In genomic region chr9:24247557-24247956, GRCm38 (mm10) we compare ENCODE assay signal across 20 mouse cellular contexts.
DNase-seq lines count a peak whose midpoint lies in the region; ATAC-seq lines count a peak whose summit lies in the region.
"Had no signal": no experiment of that assay in that cellular context is flagged by ENCODE, and none has a peak within 500 bp of the region (broad histone marks: within the 10 kb centered on the region; RNA-seq: fewer than 3 reads in every experiment).

No protein-coding gene starts in this region.

- H3K27me3 ChIP-seq in hindbrain, embryonic 12.5 days, result no peaks in the 10 kb centered on the region
- no peaks in the 10 kb centered on the region for H3K27me3 ChIP-seq in hindbrain, embryonic 16.5 days (replicated peaks; ENCODE audit: control insufficient read depth, insufficient read depth, low read length)
- no peaks in the 10 kb centered on the region for H3K27me3 ChIP-seq in hindbrain, embryonic 14.5 days (ENCODE audit: control insufficient read depth, insufficient read depth, low read length)
- no peaks in the 10 kb centered on the region for H3K27me3 ChIP-seq in hindbrain, embryonic 11.5 days (ENCODE audit: control insufficient read depth, insufficient read depth, low read length)
- H3K27me3 ChIP-seq in neural tube, embryonic 12.5 days (replicated peaks), result no peaks in the 10 kb centered on the region
- H3K27me3 ChIP-seq in neural tube, embryonic 15.5 days (replicated peaks), result no peaks in the 10 kb centered on the region
- H3K27me3 ChIP-seq: embryonic facial prominence, embryonic 12.5 days; forebrain, embryonic 13.5 days; forebrain, embryonic 15.5 days had no signal

- no peak overlapping the region for H3K27ac ChIP-seq in hindbrain, embryonic 12.5 days
- no peak overlapping the region for H3K27ac ChIP-seq in hindbrain, embryonic 16.5 days (ENCODE audit: low read depth, low read length)
- H3K27ac ChIP-seq in hindbrain, embryonic 14.5 days, result 0 out of 2 replicates have a peak overlapping the region, but pooled peaks have one; percentile 27
- no peak overlapping the region for H3K27ac ChIP-seq in hindbrain, embryonic 11.5 days (ENCODE audit: low read depth, low read length)
- H3K27ac ChIP-seq in neural tube, embryonic 12.5 days, result no peak overlapping the region
- no peak overlapping the region for H3K27ac ChIP-seq in neural tube, embryonic 15.5 days (replicated peaks)
- H3K27ac ChIP-seq: embryonic facial prominence, embryonic 10.5 days; embryonic facial prominence, embryonic 12.5 days; forebrain, embryonic 13.5 days; forebrain, embryonic 15.5 days had no signal

- ATAC-seq in hindbrain, embryonic 12.5 days (ENCODE audit: low FRiP score), result peak; percentile 35; the same call in 1 of the 2 replicates
- no peak for ATAC-seq in hindbrain, embryonic 16.5 days
- ATAC-seq in hindbrain, embryonic 14.5 days (ENCODE audit: low FRiP score), result no peak; the same call in 1 of the 2 replicates
- no peak for ATAC-seq in hindbrain, embryonic 11.5 days (ENCODE audit: low FRiP score)
- peak; percentile 50; the same call in 1 of the 2 replicates for ATAC-seq in neural tube, embryonic 12.5 days (ENCODE audit: low FRiP score, low read depth)
- ATAC-seq in neural tube, embryonic 15.5 days (ENCODE audit: low FRiP score), result peak; percentile 38; the same call in 1 of the 2 replicates
- ATAC-seq: forebrain, embryonic 13.5 days; forebrain, embryonic 15.5 days had no signal

- no peaks in the 10 kb centered on the region for H3K36me3 ChIP-seq in hindbrain, embryonic 12.5 days
- no peaks in the 10 kb centered on the region for H3K36me3 ChIP-seq in hindbrain, embryonic 16.5 days (ENCODE audit: control insufficient read depth, insufficient read depth, low read length)
- no peaks in the 10 kb centered on the region for H3K36me3 ChIP-seq in hindbrain, embryonic 14.5 days (replicated peaks; ENCODE audit: control insufficient read depth, insufficient read depth)
- no peaks in the 10 kb centered on the region for H3K36me3 ChIP-seq in hindbrain, embryonic 11.5 days (ENCODE audit: control insufficient read depth, insufficient read depth, low read length)
- no peaks in the 10 kb centered on the region for H3K36me3 ChIP-seq in neural tube, embryonic 12.5 days
- H3K36me3 ChIP-seq in neural tube, embryonic 15.5 days, result no peaks in the 10 kb centered on the region
- H3K36me3 ChIP-seq: embryonic facial prominence, embryonic 10.5 days; embryonic facial prominence, embryonic 12.5 days; forebrain, embryonic 15.5 days had no signal

- no peak for DNase-seq in hindbrain, embryonic 14.5 days (ENCODE audit: low spot score)
- DNase-seq in hindbrain, embryonic 11.5 days (ENCODE audit: low spot score), result no peak
- DNase-seq in neural tube, embryonic 10.5 days (ENCODE audit: extremely low spot score, low spot score), result no peak
- DNase-seq in left cerebral cortex, postnatal 36 days (ENCODE audit: low spot score in 2 of 2), result no peak
- DNase-seq: adrenal gland, adult 2 months; adrenal gland, postnatal 10 days; adrenal gland, postnatal 25 days; cerebellum, adult 11 months; cerebellum, adult 2 months; cerebellum, adult 9-10 months; cerebellum, postnatal 10 days; cerebellum, postnatal 25 days had no signal

- H3K9ac ChIP-seq in hindbrain, embryonic 12.5 days, result no peak overlapping the region
- H3K9ac ChIP-seq in hindbrain, embryonic 16.5 days (ENCODE audit: low read depth, low read length), result no peak overlapping the region
- no peak overlapping the region for H3K9ac ChIP-seq in hindbrain, embryonic 14.5 days
- H3K9ac ChIP-seq in hindbrain, embryonic 11.5 days (ENCODE audit: low read depth, low read length), result no peak overlapping the region
- H3K9ac ChIP-seq in neural tube, embryonic 12.5 days, result no peak overlapping the region
- no peak overlapping the region for H3K9ac ChIP-seq in neural tube, embryonic 15.5 days (replicated peaks)
- H3K9ac ChIP-seq: embryonic facial prominence, embryonic 12.5 days; forebrain, embryonic 13.5 days; forebrain, embryonic 15.5 days had no signal

- H3K4me1 ChIP-seq in hindbrain, embryonic 12.5 days, result no peaks in the 10 kb centered on the region
- no peaks in the 10 kb centered on the region for H3K4me1 ChIP-seq in hindbrain, embryonic 16.5 days (ENCODE audit: control insufficient read depth, insufficient read depth, low read depth, low read length)
- H3K4me1 ChIP-seq in hindbrain, embryonic 14.5 days (replicated peaks; ENCODE audit: control insufficient read depth, insufficient read depth, low read length), result no peaks in the 10 kb centered on the region
- H3K4me1 ChIP-seq in hindbrain, embryonic 11.5 days (replicated peaks; ENCODE audit: control insufficient read depth, insufficient read depth, low read length), result no peaks in the 10 kb centered on the region
- H3K4me1 ChIP-seq in neural tube, embryonic 12.5 days, result no peaks in the 10 kb centered on the region
- no peaks in the 10 kb centered on the region for H3K4me1 ChIP-seq in neural tube, embryonic 15.5 days
- H3K4me1 ChIP-seq: embryonic facial prominence, embryonic 10.5 days; embryonic facial prominence, embryonic 12.5 days; forebrain, embryonic 15.5 days had no signal

- H3K4me2 ChIP-seq in hindbrain, embryonic 12.5 days (replicated peaks), result no peak overlapping the region
- no peak overlapping the region for H3K4me2 ChIP-seq in hindbrain, embryonic 16.5 days (ENCODE audit: low read length)
- H3K4me2 ChIP-seq in hindbrain, embryonic 14.5 days (replicated peaks), result no peak overlapping the region
- H3K4me2 ChIP-seq in hindbrain, embryonic 11.5 days (replicated peaks; ENCODE audit: low read depth, low read length), result no peak overlapping the region
- H3K4me2 ChIP-seq in neural tube, embryonic 12.5 days (replicated peaks), result no peak overlapping the region
- H3K4me2 ChIP-seq in neural tube, embryonic 15.5 days, result no peak overlapping the region
- H3K4me2 ChIP-seq: embryonic facial prominence, embryonic 12.5 days; forebrain, embryonic 13.5 days; forebrain, embryonic 15.5 days had no signal

- no peak overlapping the region for H3K4me3 ChIP-seq in hindbrain, embryonic 12.5 days
- H3K4me3 ChIP-seq in hindbrain, embryonic 16.5 days (ENCODE audit: low read length), result no peak overlapping the region
- H3K4me3 ChIP-seq in hindbrain, embryonic 14.5 days (replicated peaks; ENCODE audit: low read length), result no peak overlapping the region
- no peak overlapping the region for H3K4me3 ChIP-seq in hindbrain, embryonic 11.5 days (ENCODE audit: low read depth, low read length)
- no peak overlapping the region for H3K4me3 ChIP-seq in neural tube, embryonic 12.5 days
- H3K4me3 ChIP-seq in neural tube, embryonic 15.5 days (replicated peaks), result no peak overlapping the region
- H3K4me3 ChIP-seq: embryonic facial prominence, embryonic 10.5 days; embryonic facial prominence, embryonic 12.5 days; forebrain, embryonic 13.5 days; forebrain, embryonic 15.5 days had no signal

- intact Hi-C loops in left cerebral cortex, postnatal 36 days (cut with DNase I), result no loop called here

- H3K9me3 ChIP-seq in hindbrain, embryonic 12.5 days (replicated peaks), result no peaks in the 10 kb centered on the region
- no peaks in the 10 kb centered on the region for H3K9me3 ChIP-seq in hindbrain, embryonic 16.5 days (ENCODE audit: control insufficient read depth, low read length)
- no peaks in the 10 kb centered on the region for H3K9me3 ChIP-seq in hindbrain, embryonic 14.5 days (ENCODE audit: control insufficient read depth, low read length)
- no peaks in the 10 kb centered on the region for H3K9me3 ChIP-seq in hindbrain, embryonic 11.5 days (ENCODE audit: control insufficient read depth, low read length)
- H3K9me3 ChIP-seq in neural tube, embryonic 12.5 days, result no peaks in the 10 kb centered on the region
- no peaks in the 10 kb centered on the region for H3K9me3 ChIP-seq in neural tube, embryonic 15.5 days (replicated peaks)
- H3K9me3 ChIP-seq: embryonic facial prominence, embryonic 10.5 days; embryonic facial prominence, embryonic 12.5 days; forebrain, embryonic 13.5 days; forebrain, embryonic 15.5 days had no signal

Comparison
In these comparisons a context has a peak if more than half of its experiments do, and no peak if none do; other contexts are left out.
1. ATAC-seq: peak in hindbrain, embryonic 12.5 days (single experiment), neural tube, embryonic 12.5 days (single experiment) and neural tube, embryonic 15.5 days (single experiment); none in hindbrain, embryonic 16.5 days (single experiment), hindbrain, embryonic 14.5 days (single experiment) and hindbrain, embryonic 11.5 days (single experiment).